Mouse (Mus musculus): Measurements from ENCODE around the gene Ncan. TPM values are rescaled to one million over a fixed set of nuclear protein-coding genes. Genes with fewer than 3 reads are reported as not detected.

Gene Ncan
- polyA plus RNA-seq, 2 experiments from 2014 or later: not detected

DNA sequence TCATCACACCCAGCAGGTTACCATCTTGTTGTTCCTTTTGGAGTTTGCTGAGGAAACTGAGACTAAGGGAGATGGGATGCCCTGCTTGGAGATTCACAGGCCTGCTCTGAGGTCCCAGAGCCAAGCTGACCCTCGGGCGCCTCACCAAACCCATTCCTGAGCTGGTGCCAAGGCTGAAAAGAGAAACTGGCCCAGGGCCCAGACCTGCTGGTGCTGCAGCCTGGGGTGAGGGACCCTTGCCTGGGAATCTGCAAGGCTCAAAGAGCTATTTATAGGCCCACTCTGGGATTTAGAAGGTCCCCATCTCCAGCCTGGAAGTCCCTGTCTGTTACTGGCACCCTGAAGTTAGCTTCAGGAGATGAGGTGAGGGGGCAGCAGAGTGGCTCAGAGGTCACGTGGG, 7.8 kb upstream of the Ncan start:
- ATAC-seq: no peak

DNA sequence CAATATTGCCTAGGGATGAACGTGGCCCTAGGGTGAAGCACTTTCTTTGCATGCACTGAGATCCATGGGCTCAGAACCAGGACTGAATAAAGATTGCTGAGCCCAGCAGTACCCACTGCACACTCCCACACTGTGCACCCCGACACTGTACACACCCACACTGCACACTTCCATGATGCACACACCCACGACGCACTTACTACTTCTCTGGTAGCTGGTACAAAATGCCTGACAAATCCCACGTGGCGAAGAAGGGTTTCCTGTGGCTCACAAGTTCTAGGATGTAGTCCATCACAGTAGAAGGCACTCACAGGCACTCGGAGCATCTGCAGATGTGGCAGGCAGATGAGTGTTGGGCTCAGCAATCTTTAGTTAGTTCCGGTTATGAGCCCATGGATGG, 4.3 kb upstream of the Ncan start:
- no peak for ATAC-seq

DNA sequence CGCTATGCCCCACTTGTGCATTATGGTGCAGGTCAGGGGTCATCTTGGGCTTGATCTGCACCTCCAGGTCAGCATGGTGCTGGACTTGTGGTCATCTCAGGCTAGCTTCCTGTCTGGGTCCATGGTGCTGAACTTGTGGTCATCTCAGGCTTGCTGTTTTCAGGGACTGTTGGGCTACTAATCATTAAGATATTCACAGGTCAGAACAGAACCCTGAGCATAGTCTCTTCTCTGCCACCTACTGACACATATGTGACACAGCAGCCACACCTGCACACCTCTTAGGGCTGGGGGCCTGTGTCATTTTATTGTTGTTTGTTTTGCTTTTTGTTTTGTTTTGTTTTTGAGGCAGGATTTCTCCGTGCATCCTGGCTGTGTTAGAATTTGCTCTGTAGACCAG, 2.2 kb upstream of the Ncan start:
- ATAC-seq: peak; percentile 60

DNA sequence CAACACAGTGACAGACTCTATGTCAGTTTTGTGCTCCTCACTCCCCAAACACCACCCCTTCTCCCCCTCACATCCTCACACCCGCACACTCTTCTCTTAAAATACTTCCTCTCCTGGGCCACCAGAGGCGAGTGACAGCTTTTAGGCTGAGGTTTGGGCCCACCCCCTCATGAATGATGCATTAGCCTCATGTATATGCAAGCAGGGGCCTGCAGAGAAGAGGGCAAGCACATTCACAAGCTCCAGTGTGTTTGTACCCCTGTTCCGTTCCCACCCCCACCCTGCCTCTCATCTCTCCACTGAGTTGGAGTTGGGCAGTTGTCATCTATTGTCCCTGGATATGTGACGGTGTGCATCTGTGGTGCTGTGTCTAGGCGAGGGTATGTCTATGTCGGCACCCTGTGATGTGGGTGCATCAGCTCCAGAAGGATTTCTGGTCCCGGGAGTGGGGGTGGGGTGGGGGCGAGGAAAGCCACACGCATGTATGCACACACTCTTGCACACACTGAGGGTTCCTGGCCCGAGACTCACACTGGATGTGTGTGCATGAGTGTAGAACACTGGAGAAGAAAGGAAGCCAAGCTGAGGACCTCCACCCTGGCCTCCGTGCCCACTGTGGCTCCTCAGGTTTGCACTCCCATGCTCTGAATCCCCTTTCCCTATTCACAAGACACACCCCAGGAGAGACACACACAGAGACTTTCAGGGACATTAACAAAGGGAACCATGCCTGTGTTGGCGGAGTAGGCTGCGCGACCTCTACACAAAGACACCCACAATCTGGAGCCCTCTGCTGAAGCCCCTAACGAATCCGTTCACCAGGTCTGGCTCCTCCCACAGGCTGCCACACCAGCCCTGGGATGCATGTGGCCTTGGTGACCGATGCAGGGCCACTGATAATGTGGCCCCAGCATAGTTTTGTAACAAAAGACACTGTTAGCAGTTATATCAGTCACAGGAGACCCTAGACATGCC, 1.7 kb downstream of the Ncan start:
- no peak for ATAC-seq

DNA sequence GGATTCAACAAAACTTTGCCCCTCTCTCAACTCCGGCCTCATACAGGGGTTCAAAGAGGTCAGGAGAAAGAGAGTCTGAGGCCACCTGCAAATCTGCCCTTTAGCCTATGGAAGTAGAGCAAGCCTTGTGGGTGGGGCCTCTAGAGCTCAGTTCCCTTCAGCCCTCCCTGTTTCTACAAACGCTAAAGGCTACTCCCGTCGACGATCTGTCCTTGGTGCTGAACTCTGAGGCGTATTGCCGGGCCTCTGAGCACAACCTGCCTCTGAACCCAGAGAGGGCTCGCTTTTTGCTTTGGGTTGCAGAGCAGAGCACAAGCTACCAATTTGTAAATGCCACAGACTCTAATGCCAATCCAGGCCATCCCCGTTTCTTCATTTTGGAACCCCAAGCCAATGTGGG, 3.1 kb downstream of the Ncan start:
- ATAC-seq: no peak

DNA sequence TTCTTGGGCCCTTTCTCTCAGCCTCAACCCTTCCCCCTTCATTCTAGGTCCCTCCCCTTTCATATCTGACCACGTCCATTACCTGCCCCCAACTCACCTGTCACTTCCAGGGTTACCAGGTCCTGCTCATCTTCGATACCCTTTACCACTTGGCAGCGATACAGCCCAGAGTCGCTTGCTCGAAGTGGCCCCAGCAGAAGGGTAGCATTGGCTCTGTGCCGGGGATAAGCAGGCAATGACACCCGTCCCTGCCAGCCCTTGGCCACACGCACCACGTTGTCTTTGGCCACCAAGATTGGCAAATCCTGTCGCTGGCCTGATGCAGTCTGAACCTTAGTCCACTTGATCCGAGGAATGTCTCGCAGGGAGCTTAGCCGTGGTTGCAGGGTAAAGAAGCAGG, 5.8 kb downstream of the Ncan start:
- ATAC-seq: no peak

DNA sequence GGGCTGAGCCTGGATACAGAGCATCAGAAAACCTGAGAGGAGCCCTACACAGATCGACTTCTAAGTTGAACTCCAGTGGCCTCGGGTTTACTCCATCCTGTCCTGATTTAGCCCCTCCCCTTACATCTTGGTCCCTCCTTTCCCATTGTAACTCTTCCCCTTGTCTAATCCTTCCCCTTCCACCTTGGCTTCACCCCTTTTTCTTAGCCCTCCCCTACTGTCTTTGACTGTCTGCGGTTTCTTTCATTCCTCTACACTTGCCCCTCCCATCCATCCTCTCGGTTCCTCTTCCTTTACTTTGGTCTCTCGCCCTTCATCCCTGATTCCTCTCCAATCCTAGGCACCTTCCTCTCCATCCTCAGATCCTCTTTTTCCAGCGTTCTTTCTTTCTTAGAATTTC, 6.2 kb downstream of the Ncan start:
- ATAC-seq: no peak

DNA sequence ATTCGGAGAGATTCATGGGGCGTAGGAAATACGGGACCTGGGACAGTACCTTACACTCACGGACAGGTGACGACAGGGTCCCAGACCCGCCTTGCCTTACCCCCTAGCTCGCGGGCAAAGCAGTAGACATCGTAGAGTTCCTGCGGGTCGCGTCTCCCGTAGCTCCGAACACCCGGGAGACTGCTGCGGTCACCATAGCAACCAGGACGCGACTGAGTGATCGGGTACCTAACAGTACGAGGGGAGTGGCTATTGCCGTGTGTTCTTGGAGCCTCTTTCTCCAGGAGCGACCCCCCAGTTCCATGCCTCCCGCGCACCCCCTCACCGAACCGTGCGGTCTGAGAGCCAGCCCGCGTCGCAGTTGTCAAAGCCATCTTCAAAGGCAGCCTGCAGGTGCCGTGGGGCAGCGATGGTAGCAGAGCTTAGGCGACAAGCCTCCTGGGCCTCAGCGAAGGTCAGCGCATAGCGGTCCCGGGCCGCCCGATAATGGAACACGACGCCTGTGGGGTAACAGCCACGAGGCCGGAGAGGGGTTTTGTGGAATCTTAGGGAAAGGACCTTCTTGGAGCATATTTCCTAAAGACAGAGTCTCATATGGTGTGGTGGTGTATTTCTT, 8.2 kb downstream of the Ncan start:
- no peak for ATAC-seq

DNA sequence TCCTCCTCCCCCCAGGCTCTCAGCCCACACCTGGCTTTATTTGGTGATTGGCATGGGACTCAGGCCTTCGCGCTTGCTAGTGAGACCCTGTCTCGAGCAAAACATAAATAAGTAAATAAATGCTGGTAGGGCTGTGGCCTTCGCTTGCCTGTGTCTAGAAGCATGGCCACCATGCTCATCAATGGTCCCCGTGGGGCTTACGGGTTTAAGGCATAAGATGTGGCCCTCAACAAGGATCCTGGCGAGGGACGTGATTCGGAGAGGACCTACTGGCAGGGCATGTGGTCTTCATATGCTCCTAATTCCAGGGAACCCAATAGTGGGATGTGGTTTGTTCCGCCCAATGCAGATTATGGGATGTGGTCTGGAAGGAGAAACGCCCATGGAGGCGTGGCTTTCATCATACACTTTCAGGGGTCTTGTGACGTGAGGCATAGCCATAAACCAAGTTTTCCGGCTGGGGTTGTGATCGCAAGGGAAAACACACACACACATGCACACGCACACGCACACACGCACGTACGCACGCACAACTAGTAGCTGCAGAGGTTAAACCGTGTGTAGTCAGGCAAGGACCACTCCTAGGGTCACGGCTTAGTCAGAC, 9.4 kb downstream of the Ncan start:
- ATAC-seq: no peak

DNA sequence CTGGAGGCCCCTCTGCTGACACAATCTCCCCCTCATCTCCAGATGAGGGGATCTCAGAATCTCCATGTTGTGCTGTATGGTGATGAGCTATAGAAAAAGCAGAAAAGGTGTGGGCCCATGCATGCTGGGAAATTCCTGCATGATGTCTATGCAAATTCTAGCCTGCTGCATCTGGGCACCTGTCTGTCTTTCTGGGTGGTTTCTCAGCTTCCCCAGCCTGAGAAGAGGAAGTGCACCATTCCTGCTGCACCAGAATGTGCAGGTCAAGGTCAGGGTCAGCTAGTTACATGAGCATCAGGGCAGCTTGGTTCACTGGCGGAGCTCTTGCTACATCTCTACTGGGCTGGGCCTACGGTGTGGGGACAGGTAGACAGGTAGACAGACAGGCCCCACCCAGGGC, 10.2 kb downstream of the Ncan start:
- ATAC-seq: no peak

DNA sequence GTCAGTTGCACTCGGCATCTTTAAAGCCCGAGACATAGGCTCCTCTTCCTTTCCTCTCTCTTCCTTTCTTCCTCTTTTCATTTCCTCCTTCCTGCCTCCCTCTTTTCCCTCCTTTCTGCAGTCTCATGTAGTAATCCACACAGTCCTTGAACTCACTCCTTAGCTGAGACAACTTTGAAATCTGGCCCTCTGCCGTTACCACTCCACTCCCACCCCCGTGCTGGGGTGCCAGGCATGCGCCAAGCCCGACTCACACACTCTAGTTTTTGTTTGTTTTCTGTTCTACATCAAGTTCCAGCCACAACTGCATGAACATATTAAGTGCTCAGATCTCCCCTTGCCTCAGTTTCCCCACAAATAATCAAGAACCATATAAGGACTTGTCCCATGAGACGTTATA, 15.8 kb downstream of the Ncan start:
- ATAC-seq: no peak

DNA sequence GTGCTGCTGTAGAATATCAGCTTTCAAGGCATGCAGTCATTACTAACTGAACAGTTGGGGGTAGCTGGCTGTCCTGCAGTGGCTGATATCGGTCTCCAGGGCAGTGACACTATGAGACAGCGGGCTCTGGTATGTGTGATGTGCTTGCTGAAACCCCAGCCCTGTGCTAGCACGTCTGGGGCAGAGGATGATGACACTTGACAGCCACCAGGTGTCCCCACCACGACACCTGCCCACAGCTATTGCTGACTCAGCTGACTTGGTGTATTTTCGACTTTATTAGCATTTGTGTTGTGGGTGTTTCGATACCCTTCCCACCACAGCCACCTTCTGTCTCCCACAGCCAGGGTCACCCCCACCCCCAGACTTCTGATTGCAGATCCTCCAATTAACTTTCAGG, 16.2 kb downstream of the Ncan start:
- ATAC-seq: peak; percentile 74

DNA sequence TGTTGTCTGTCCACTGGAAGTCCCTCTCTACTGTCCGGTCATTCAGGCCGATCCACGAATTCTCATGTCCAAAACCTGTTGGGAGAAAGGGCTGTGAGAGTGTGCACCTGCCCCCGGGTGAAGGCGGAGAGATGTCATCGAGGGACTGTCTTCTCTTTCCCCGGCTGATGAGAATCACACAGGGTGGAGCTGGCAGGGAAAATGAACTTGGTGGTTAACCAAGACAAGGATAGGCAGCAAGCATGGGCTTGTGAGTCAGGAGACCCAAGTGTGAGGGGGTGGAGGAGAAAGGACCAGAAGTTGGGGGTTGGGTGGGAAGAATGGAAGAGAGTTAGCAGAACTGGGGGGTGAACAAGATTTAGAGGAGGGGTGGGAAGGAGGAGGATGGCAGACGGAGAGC, 20.4 kb downstream of the Ncan start:
- ATAC-seq: no peak

DNA sequence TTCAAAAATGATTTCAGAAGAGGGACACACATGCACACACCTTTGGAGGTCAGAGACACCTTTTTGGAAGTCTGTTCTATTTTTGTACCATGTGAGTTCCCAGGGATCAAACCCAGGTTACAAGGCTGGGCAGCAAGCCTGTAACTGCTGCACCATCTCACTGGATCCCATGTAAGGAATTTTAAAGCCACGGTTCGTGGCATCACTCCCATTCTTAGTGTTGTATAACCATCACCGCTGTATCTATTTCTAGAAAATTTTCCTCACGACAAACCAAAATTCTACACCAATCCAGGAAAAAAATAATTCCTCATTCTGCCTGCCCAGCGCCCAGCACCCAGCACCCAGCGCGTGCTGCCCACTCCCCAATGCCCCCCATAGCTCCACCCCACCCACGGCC, 21.4 kb downstream of the Ncan start:
- ATAC-seq: no peak

DNA sequence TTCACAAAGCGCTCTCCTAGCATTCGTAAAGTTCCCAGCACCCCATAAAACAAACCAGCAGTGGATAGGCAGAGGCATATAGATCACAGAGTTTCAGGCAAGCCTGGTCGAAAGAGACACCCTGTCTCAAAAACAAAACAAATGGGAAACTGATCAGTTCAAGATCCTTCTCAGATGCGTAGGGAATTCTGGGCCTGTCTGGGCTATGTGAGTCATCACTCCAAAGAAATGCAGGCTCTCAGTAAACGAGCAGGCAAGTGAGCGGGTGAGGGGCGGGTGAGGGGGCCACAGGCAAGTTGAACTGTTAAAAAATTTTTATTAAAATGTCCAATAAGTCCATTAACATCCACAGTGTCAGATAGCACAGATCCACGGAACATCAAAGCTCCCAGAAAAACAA, 27.9 kb downstream of the Ncan start:
- ATAC-seq: no peak

DNA sequence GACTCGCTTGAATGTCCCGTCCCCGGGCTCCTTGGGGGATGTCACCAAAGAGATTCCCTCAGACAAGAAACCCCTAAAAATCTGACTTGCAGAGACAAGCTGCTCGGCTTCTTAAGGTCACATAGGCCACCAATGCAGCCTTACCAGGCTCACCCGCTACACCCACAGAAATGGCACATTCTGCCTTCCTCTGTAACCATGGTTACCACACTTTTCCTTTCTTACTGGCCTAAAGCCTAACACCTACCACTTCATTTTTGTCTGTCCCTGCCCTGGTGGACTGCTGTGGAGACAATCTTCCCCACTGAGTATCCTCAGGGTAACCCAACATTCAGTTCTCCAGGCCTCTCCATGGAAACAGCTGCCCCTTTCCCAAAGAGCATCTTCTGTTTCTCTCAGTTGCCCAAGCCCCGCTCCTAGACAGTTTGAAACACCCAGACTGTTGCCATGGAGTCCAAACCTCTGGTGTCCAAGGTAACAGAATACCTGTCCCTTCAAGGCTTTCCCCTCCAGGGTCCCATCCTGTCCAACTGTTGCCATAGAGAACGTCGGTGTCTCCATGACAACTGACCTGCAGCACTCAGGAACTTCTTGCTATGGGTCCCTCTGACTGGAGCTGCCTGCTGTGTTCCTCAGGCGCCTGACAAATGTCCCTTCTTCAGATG, 31.2 kb downstream of the Ncan start:
- no peak for ATAC-seq

DNA sequence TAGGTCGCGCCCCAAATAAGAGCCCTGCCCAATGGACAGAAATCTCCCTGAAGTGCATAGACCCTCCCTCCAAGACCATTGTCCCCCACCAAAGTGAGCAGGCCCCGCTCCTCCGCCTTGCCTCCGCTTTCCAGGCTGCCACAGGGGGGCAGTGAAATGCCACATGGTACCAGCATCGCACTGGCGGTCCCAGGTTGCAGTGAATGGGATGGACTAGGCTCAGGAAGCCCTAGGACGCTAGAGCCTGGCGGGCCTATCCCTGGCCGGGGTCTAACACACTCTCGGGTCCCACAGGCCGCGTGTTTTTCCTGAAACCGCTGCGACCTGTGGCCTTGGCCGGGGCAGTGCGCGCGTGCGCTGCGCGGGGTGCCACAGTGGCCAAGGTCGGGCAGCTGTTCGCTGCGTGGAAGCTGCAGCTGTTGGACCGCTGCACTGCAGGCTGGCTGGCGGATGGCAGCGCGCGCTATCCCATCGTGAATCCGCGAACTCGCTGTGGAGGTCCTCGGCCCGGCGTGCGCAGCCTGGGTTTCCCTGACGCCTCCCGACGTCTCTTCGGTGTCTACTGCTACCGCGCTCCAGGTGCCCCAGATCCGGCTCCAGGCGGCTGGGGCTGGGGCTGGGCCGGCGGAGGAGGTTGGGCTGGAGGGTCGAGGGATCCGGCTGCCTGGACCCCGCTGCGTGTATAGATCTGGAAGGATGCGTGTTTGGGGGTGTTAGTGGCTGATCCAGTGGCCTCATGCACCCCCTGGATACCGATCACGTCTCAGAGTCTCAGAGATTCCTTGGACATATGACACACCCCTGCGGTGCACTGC, 32.6 kb downstream of the Ncan start:
- no peak for ATAC-seq

DNA sequence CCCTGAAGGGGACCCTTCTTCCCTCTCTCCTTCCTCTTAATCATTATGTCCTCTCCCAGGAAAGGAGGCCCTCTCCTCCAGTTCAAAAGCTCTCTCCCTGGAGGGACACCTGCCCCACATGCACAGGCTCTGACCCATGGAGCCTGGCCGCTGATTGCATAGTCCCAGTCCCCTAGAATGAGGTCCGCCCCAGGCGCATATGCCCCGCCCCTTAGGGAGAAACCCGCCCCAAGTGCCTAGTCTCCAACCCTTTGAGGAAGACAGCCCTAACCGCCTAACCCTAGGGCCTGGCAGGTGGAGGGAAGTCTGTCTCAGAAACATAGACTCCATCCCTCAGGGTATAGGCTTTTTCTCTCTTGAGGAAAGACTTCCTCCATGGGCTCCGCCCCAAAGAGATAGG, 33.4 kb downstream of the Ncan start:
- no peak for ATAC-seq

DNA sequence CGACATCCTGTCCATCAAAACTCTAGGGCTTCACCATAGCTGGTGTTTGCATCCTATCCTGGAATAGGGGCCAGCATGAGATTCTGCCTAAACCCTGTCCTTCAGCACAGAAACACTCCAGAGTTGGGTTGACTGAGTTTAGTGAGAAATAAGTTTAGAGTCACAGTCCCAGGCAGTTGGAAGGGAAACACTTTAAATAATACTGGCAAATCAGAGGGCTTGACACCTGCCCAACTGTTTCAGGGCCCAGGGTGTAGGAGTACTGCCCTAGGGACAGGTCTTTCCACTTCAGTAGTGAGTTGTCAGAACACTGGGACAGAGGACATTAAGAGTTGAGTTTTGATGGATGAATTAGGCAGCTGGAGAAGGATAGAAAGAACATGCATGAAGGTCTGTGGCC, 34.5 kb downstream of the Ncan start:
- ATAC-seq: no peak

DNA sequence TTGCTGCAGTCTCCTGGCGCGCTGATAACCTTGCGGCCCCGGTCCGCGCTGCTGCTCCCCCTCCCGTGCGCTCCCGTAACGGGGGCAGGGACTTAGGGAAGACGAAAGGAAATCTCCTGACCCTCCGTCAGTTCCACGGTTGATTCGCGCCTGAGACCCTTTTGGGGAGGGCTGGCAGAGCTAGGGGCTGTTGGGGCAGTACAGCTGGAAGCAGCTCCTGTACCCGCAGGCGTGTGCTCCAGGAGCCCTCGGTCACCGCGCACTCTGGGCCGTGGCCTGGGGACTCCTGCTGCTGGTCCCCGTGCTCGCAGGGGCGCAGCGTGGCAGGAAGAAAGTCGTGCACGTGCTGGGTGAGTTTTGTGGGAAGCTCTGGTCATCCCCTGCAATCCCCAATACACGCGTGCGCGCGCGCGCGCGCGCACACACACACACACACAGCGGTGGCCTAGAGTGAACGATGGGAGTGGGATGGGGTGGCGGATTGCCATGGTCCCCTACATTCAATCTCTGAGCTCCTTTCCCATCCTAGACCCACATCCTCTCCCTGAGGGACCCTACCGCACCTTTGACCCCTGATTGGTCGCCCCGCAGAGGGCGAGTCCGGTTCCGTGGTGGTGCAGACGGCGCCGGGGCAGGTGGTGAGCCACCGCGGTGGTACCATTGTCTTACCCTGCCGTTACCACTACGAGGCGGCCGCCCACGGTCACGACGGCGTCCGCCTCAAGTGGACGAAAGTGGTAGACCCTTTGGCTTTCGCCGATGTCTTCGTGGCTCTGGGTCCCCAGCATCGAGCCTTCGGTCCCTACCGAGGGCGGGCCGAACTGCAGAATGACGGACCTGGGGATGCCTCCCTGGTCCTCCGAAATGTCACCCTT, 36.2 kb downstream of the Ncan start:
- ATAC-seq: no peak

DNA sequence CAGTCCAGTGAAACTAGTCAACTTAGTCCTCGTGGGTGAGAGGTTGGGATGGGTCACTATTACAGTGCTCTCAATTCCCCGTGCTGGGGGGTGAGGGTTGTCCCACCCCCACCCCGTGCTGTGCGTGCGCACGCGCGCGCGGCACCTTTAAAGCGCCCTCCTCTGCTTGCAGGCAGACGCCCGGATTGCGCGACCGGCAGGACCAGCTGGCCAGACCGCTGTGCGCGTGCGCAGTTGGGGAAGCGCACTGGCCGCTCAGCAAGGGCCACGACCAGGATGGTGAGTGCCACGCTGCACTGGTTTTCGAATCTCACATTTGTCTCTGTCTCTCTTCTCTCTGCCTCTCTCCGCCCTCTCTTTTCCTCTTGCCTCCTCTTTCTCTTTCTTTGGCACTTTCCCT, 37.4 kb downstream of the Ncan start, which contains the start of gene Hapln4:
Gene Hapln4, plus strand, starts transcription at position 173 of the 400 bp plus-strand sequence.
- no peak for ATAC-seq
